ENCODE assay signal across 11 mouse cellular contexts in genomic region chr4:62637856-62638604, GRCm38 (mm10).
A peak's percentile ranks its signal among the peaks of the same experiment; 100 is the strongest.
DNase-seq lines count a peak whose midpoint lies in the region; ATAC-seq lines count a peak whose summit lies in the region.
"Had no signal": no experiment of that assay in that cellular context is flagged by ENCODE, and none has a peak within 500 bp of the region (broad histone marks: within the 10 kb centered on the region; RNA-seq: fewer than 3 reads in every experiment).

No protein-coding gene starts in this region.

- H3K4me1 ChIP-seq in intestine, embryonic 15.5 days (replicated peaks): peaks cover 47% of the 10 kb centered on the region

- H3K36me3 ChIP-seq in intestine, embryonic 15.5 days: no peaks in the 10 kb centered on the region
- H3K36me3 ChIP-seq: heart, embryonic 15.5 days had no signal

- DNase-seq in kidney, postnatal 25 days: peak; percentile 55 to 70
- DNase-seq in kidney, postnatal 14 days: no peak
- DNase-seq in cerebellum, adult 11-12 months: peak; percentile 81
- peak; percentile 77 for DNase-seq in yolk sac, embryonic 10.5 days (ENCODE audit: low spot score)
- no peak for DNase-seq in frontal cortex, adult 2 months (ENCODE audit: extremely low spot score in 1 of 2, low spot score in 1 of 2)
- DNase-seq in lung, adult 18-20 months: no peak
- DNase-seq: adrenal gland, postnatal 36 days had no signal

- 62% methylated on average over 4 of the region's 4 CpGs for WGBS in intestine, embryonic 15.5 days

- no peak overlapping the region for H3K4me2 ChIP-seq in intestine, embryonic 15.5 days (replicated peaks)
- H3K4me2 ChIP-seq: heart, embryonic 15.5 days; neural tube, embryonic 12.5 days had no signal

- H3K27me3 ChIP-seq in intestine, embryonic 15.5 days (replicated peaks): no peaks in the 10 kb centered on the region
- H3K27me3 ChIP-seq: neural tube, embryonic 12.5 days had no signal

- peak; percentile 66 for ATAC-seq in intestine, embryonic 15.5 days

- H3K27ac ChIP-seq in intestine, embryonic 15.5 days: peak overlapping the region; percentile 52
- H3K27ac ChIP-seq: kidney, postnatal 0 days; neural tube, embryonic 12.5 days had no signal

- H3K4me3 ChIP-seq in intestine, embryonic 15.5 days (replicated peaks): no peak overlapping the region
- H3K4me3 ChIP-seq: heart, embryonic 15.5 days; neural tube, embryonic 12.5 days had no signal

- H3K9ac ChIP-seq in intestine, embryonic 15.5 days: no peak overlapping the region
- H3K9ac ChIP-seq: heart, embryonic 15.5 days; neural tube, embryonic 12.5 days had no signal

- no peaks in the 10 kb centered on the region for H3K9me3 ChIP-seq in intestine, embryonic 15.5 days
- H3K9me3 ChIP-seq: heart, embryonic 15.5 days; neural tube, embryonic 12.5 days had no signal

Comparison
In these comparisons a context has a peak if more than half of its experiments do, and no peak if none do; other contexts are left out.
1. DNase-seq: peak in kidney, postnatal 25 days (2 of 2), cerebellum, adult 11-12 months (single experiment) and yolk sac, embryonic 10.5 days (single experiment); none in kidney, postnatal 14 days (single experiment), frontal cortex, adult 2 months (0 of 2) and lung, adult 18-20 months (0 of 2).